Mouse (Mus musculus): ENCODE measurements around the gene Klf15.
A peak's percentile ranks its signal among the peaks of the same experiment; 100 is the strongest.

Gene Klf15

GRCm38 (mm10) chr6:90494155-90494554, 31.8 kb downstream of the Klf15 start:
- no peak for DNase-seq

GRCm38 (mm10) chr6:90494566-90494965, 32.2 kb downstream of the Klf15 start:
- no peak for DNase-seq

- no peak for DNase-seq
These were observed 33.0 kb downstream of the Klf15 start for GRCm38 (mm10) chr6:90495282-90495912.

- DNase-seq: no peak
These were observed 33.8 kb downstream of the Klf15 start for GRCm38 (mm10) chr6:90496217-90496616.

GRCm38 (mm10) chr6:90499509-90499908, 37.1 kb downstream of the Klf15 start:
- no peak for DNase-seq

- no peak for DNase-seq
These were observed 39.0 kb downstream of the Klf15 start for GRCm38 (mm10) chr6:90501222-90501940.

- peak; percentile 78 for DNase-seq
These were observed 43.5 kb downstream of the Klf15 start for GRCm38 (mm10) chr6:90505906-90506305.

- peak; percentile 93 for DNase-seq
These were observed 44.4 kb downstream of the Klf15 start for GRCm38 (mm10) chr6:90506673-90507311.

GRCm38 (mm10) chr6:90507443-90507842, 45.1 kb downstream of the Klf15 start:
- no peak for DNase-seq

GRCm38 (mm10) chr6:90508197-90508624, 45.8 kb downstream of the Klf15 start:
- DNase-seq: peak; percentile 78

- DNase-seq: peak; percentile 78
These were observed 46.7 kb downstream of the Klf15 start for GRCm38 (mm10) chr6:90509085-90509484.

- no peak for DNase-seq
These were observed 50.0 kb downstream of the Klf15 start for GRCm38 (mm10) chr6:90512416-90512815.

- no peak for DNase-seq
These were observed 50.9 kb downstream of the Klf15 start for GRCm38 (mm10) chr6:90513074-90513856.

GRCm38 (mm10) chr6:90514369-90514768, 52.0 kb downstream of the Klf15 start:
- peak; percentile 56 for DNase-seq

GRCm38 (mm10) chr6:90514883-90515405, 52.6 kb downstream of the Klf15 start:
- DNase-seq: peak; percentile 91

- no peak for DNase-seq
These were observed 56.5 kb downstream of the Klf15 start for GRCm38 (mm10) chr6:90518892-90519291.

GRCm38 (mm10) chr6:90519375-90519774, 57.0 kb downstream of the Klf15 start:
- no peak for DNase-seq

Measured in lung, postnatal 10 days (tissue).